Mouse (Mus musculus) urinary bladder, postnatal 4 days (tissue): Measurements from ENCODE around the gene Naf1.

Experiments used
- DNase-seq, 2 experiments: peaks; one replicate each; pipeline ENCODE4 v3.0.0; 2021 to 2022; ENCODE audit warnings: low spot score in 2 of 2

The Naf1 gene

GRCm38 (mm10) chr8:66860023-66860422, at the start of gene Naf1:
TSS of gene Naf1 (plus strand) at chr8:66860217.
- DNase-seq, result peak; percentile 86 to 92

GRCm38 (mm10) chr8:66860921-66861588, 1.0 kb downstream of the Naf1 start:
- DNase-seq, result peak; percentile 19 to 61

DNA sequence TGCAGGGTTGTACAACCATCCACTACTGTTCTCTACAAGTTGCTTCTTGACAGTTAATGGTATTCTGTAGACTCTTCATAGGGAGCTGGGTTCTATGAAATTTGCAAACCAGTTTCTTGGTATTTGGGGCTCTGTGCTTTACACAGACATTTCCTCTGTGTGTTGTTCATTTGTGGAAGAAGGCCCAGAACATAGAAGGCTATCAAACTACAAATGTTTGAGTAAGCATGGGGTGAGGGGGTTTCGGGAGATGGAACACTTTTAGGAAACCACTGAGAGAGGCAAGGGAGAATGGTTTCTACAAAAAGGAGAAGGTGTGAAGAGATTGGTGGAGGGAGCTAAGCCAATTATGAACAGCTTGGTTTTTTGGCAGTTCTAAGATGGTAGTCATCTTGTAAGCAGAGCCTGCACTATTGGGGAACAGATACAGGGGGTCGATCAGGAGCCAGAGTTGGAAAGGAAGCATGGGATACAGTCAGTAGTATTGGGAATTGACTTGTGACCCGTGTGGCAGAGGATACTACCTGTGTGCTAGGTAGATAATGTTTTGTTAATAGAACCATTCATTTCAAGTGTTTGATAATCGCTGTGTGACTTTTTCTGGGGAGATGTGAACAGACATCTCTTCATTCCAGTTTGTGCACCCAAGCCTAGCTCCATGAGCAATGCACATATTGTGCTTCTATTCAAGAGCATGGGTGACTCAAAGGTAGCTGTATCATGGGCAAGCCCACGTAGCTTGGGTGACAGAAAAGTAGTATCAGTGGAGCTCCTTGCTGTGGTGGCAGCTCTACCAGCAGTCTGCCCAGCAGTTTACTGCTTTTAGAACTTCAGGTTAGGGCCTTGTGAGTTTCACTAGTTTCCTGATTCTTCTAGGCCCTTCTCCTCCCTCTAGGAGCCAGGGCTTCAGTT, 1.8 kb downstream of the Naf1 start:
- DNase-seq, result no peak

DNA sequence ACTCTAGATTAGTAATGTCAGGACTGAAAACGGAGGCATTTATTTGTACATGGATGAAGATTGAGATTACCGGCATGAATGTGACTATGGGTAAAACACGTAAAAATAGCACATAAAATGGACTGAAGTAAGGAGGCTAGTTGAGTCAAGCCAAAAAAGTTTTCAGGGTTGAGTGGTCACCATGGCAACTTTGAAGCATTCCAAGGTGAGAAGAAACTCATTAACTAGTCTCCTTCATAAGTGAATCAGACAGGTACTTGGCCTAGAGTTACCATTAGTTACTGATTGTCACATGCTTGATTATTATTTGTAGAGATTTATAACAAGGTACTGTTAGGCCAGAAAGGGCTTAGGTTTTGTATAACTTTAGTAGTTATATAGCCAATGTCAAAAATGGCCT, 3.7 kb downstream of the Naf1 start:
- no peak for DNase-seq

DNA sequence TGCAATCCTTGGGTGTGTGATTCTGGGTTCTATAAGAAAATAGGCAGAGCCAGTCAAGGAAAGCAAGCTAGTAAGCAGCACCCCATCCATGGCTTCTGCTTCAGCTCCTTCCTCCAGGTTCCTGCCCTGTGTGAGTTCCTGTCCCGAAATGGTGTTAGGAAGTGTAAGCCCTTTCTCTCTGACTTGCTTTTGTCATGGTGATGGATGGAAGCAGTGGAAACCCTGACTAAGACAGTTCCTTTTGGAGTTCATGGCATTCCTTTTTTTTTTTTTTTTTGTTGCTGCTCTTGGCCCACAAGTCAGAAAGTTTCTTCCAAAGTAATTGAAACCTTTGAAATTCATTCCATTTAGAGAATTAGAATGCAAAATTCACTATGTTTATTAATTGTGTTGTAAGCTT, 5.1 kb downstream of the Naf1 start:
- no peak for DNase-seq

GRCm38 (mm10) chr8:66867679-66868078, 7.7 kb downstream of the Naf1 start:
- no peak for DNase-seq

DNA sequence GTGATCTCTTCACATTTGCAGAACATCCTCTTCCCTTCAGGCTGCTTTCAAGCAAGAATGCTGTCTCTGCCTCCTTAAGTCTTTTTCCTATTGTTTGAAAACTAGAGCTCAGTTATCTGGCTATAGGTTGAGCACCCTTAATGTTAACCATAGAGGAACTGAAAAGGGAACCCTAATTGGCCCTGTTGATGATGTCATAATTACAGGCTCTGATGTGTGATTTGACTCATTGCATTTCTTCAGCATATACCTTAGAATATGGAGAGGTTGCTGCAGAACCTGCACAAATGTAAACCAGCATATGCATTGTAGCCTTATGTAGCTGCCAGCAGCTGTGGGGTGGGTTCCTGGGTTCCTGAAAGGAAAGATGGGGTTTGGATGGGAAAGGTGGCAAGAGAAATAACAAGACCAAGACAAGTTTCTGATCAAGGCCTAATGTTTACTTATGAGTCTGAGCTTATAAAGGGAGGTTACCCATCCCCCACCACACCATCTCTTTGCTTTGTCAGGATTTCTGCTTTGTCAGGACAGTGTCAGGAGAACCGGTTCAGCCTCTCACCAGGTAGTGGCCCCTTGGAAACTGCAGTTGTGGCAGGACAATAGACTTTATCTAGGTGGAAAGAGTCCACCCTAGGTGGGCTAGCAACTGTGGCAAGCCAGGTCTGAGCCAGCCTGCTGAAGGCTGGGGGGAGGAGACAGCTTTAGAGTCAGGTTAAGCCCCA, 9.4 kb downstream of the Naf1 start:
- no peak for DNase-seq

- no peak for DNase-seq
Measured at GRCm38 (mm10) chr8:66883866-66884265, 23.8 kb downstream of the Naf1 start.

DNA sequence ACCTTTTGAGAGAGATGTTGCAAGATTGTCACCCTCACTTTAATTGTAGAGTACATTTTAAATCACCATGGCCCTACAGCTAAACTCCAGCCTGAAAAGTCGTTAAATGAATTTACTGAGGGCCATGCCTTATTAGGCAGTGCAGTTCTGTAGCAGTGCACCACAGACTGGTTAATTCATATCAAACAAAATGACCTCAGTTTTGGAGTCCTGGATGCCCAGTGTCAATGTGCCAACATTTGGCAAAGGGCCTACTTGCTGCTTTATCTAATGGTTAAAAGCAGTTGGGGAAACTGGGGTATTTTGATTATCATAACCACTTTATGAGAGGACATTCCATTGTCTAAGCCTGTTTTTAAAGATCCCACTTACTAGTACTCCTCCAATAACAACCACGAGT, 31.9 kb downstream of the Naf1 start:
- DNase-seq, result no peak

DNA sequence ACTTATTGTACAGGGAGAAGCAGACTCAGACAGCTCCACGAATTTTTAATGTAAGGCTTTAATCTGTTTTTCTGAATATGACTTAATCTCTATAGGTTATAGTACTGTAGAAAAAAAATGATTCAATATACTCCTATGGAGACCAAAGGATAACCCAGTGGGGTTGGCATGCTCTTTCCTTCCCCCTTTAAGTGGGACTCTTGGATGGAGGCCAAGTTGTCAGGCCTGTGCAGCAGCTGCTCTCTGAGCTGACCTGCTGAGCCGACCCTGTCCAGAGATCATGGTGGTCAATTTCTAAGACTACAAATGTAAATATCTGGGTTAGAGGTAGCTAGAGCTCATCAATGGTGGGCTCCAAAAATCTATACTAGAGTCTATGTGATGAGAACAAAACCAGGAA, 45.0 kb downstream of the Naf1 start:
- no peak for DNase-seq

- no peak for DNase-seq
Measured at GRCm38 (mm10) chr8:66905557-66905956, 45.5 kb downstream of the Naf1 start.

GRCm38 (mm10) chr8:66906116-66906515, 46.1 kb downstream of the Naf1 start:
- DNase-seq, result no peak

DNA sequence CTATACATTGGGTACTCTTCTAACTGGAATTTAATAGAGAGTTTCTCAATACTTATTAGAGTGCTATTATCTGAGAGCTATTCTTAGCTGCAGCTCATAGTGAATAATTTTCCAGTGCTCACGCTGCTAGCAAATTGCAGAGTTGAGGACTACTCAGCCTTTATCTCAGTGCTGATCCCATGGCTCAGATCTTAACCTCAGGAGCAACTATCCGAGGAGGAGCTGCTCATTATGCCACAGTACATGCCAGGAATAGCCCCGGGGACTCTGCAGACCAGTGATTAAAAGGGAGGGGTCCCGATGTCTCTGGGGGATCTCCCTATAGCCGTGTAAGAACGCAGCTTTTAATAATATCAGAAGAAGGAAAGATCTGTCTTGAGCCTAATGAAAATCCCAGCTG, 50.7 kb downstream of the Naf1 start:
- no peak for DNase-seq

DNA sequence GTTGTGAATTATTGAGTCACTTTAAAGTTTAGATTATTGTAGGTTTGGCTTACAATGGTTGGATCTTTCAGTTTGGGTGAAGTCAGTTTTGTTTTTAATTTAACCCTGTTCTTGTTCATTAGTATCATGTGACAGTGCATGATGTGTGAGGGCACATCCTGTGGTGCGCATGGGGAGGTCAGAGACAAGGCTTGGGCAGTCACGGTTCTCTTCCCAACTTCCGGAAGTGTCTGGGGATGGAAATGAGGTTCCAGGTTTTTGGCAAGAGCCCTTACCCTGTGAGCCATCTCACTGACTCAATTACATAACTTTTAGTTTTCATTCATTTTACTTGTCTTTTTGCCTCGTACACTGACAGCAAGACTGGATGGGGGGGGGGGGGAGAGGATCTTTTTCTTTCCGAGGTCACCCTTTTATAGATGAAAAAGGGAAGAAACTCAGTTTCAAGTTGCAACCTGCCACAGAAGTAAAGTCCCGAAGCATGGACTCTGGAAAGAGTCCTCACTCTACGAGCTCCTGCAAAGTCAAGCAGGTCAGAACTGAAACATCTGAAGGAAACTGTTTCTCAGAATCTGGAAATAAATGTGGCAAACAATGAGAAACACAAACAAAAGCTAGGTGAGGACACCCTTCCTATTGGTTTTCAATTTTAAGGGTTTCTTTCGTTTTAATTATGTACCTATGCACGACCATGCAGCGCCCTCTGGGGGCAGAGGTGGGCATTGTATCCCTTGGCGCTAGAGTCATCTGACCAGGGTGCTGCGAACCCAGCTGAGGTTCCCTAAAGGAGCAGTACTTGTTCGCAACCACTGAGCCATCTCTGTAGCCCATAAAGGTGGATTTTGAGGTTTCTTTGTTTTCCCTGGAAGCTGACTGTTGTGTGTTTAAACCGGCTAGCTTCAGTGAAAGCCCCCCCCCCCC, 53.9 kb downstream of the Naf1 start:
- no peak for DNase-seq

DNA sequence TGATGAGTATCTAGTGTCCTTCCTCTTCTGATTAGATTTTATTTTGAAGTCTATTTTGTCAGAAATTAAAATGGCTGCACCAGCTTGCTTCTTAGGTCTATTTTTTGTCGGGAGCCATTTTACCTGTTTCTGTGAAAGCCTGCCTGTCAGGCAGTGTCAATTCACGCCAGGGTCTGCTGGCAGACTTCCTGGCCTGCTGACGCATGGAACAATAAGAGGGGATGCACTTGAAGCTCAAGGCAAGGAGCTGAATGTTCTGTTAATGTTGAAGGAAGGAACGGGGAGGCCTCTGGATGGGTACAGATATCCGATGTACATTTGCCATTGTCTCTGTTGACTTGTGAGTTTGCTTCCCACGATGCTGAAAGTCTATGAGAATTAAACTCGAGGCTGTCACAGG, 56.0 kb downstream of the Naf1 start:
- DNase-seq, result no peak

GRCm38 (mm10) chr8:66917695-66918467, 57.9 kb downstream of the Naf1 start:
- DNase-seq, result no peak

DNA sequence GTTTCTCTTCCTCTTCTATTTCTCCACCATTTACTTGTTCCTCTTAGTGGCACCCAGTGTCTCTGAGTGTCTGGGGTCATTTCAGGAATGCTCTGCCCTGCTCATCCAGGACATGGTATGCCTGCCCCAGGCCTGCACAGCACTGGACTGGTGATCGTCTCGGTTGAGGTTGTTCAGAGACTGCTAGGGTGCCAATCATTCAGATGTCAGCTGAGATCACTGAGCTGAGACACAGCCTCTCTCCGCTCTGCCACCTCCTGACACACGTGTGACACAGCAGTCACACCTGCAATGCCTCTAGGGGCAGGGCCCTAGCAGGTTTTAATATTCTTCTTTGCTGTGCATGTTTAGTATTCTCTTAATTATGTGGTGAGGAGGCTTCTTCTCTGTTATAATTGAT, 58.5 kb downstream of the Naf1 start:
- DNase-seq, result no peak

DNA sequence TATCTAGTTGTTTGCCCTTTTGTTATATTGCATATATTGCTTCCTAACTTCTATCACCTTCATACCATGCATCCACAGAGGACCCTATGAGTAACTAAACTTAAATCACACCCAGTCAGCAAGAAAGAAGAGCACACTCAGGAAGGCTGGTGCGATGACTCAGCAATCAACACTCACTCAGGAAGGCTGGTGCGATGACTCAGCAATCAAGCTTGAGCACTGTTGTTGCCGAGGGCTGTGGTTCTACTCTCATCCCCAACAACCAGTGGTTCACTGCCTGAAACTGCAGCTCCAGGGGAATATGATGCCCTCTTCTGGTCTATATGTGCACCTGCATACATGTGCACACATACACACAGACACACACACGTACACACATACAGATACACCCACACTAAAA, 73.7 kb downstream of the Naf1 start:
- DNase-seq, result no peak

- DNase-seq, result no peak
Measured at GRCm38 (mm10) chr8:66936236-66936635, 76.2 kb downstream of the Naf1 start.
